Mouse (Mus musculus) midbrain, embryonic 10.5 days (tissue): ENCODE results near the gene Gata5. TPM values are rescaled to one million over a fixed set of nuclear protein-coding genes. Genes with fewer than 3 reads are reported as not detected.

ENCODE experiments used
- DNase-seq: peaks from one replicate; pipeline ENCODE4 v3.0.0-alpha.2; 2017; ENCODE audit warnings: low spot score
- H3K27ac ChIP-seq: fragments of 300-500 bp; sonication (generic); replicated peaks from 2 replicates; pipeline ENCODE4 v1.5.1; 2016; ENCODE audit warnings: mild to moderate bottlenecking
- H3K27me3 ChIP-seq: fragments of 300-500 bp; sonication (generic); 2 replicates; pipeline ENCODE4 v1.6.1; 2016; ENCODE audit warnings: low read depth, mild to moderate bottlenecking; ENCODE audit not compliant: poor library complexity, severe bottlenecking
- H3K36me3 ChIP-seq: fragments of 300-500 bp; sonication (generic); 2 replicates; pipeline ENCODE4 v1.6.1; 2016; ENCODE audit warnings: mild to moderate bottlenecking, moderate library complexity
- H3K4me1 ChIP-seq: fragments of 300-500 bp; sonication (generic); 2 replicates; pipeline ENCODE4 v1.6.1; 2016
- H3K4me3 ChIP-seq: fragments of 300-500 bp; sonication (generic); 2 replicates; pipeline ENCODE4 v1.5.1; 2016; ENCODE audit warnings: mild to moderate bottlenecking, moderate library complexity
- H3K9me3 ChIP-seq: fragments of 300-500 bp; sonication (generic); replicated peaks from 2 replicates; pipeline ENCODE4 v1.6.1; 2016; ENCODE audit warnings: mild to moderate bottlenecking
- WGBS: fragments of 180-500 bp; shearing (Covaris S2); methylation state at CpG from one replicate; pipeline ENCODE4 v1.1.7; 2016; 5-methylcytosine and 5-hydroxymethylcytosine counted together
- polyA plus RNA-seq: library from polyadenylated mRNA; unstranded; fragments of >200 nt; fragmentation: Nextera tagmentation; extraction: Ambion mirVana; gene quantifications from 2 replicates; pipeline ENCODE4 v1.2.1, GENCODE M21; 2016

The Gata5 gene
- polyA plus RNA-seq, 1 experiment from 2014 or later: 0.04 TPM

DNA sequence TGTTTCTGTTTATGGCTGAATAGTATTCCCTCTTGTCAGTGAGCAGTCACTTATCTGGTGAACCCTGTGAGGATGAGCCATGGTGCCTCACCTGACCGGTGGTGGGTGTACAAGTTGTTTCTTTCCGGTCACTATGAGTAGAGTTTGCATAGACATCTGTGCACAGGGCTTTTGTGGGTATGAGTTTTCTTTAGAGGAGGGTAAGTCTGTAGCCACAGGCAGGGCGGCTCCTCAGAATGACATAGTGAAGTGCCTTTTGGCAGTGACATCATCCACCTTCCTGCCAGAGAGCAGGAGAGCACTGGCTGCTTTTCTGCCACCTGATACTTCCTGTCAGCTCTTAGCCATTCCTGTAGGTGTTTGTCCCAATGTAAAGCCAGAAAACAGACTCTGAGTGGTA is 29.0 kb downstream of the Gata5 start:
- H3K4me3 ChIP-seq: no peak overlapping the region
- WGBS: 86% methylated on average over 3 of the region's 3 CpGs
- no peaks in the 10 kb centered on the region for H3K9me3 ChIP-seq
- H3K27ac ChIP-seq: no peak overlapping the region
- no peaks in the 10 kb centered on the region for H3K4me1 ChIP-seq
- no peak for DNase-seq
- H3K36me3 ChIP-seq: no peaks in the 10 kb centered on the region
- no peaks in the 10 kb centered on the region for H3K27me3 ChIP-seq

DNA sequence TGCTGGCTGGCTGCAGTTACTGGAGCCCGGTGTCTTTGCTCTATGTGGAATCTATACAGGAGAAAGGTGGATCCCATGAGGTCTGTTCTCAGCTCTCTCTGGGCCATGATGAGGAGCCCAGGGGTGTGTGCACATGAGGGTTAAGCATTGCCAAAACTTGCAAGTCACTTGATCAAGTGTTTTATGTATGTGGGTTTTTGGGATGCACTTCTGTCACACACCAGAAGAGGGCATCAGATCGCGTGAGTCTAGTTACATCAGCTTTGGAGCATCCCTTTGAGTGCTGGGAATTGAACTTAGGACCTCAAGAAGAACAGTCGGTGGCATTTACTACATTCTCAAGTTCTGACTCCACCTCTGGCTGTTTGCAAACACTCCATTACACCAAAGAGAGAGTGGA is 29.9 kb downstream of the Gata5 start:
- DNase-seq: no peak
- WGBS: 68% methylated on average over 4 of the region's 4 CpGs
- H3K4me3 ChIP-seq: no peak overlapping the region
- no peaks in the 10 kb centered on the region for H3K27me3 ChIP-seq
- no peak overlapping the region for H3K27ac ChIP-seq
- no peaks in the 10 kb centered on the region for H3K9me3 ChIP-seq
- no peaks in the 10 kb centered on the region for H3K4me1 ChIP-seq
- no peaks in the 10 kb centered on the region for H3K36me3 ChIP-seq

- Histone ChIP-seq H3K9me3 (no peaks in the 10 kb centered on the region), H3K36me3 (no peaks in the 10 kb centered on the region), H3K27ac (no peak overlapping the region), H3K4me3 (no peak overlapping the region), H3K27me3 (no peaks in the 10 kb centered on the region), H3K4me1 (no peaks in the 10 kb centered on the region)
- no peak for DNase-seq
- WGBS: 93% methylated on average over 12 of the region's 12 CpGs
These were observed 31.0 kb downstream of the Gata5 start for GRCm38 (mm10) chr2:180303468-180303867.

DNA sequence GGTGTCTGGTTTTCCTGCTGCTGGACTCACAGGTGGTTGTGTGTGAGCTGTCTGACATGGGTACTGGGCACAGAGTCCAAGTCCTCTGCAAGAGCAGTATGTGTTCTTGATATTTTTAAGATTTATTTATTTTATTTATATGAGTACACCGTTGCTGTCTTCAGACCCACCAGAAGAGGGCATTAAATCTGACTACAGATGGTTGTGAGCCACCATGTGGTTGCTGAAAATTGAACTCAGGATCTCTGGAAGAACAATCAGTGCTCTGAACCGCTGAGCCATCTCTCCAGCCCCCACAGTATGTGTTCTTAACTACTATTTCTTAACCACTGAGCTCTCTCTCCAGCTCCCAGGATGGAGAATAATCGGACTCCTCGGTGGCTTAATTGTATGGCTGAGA is 32.3 kb downstream of the Gata5 start:
- 71% methylated on average over 4 of the region's 4 CpGs for WGBS
- no peak for DNase-seq

DNA sequence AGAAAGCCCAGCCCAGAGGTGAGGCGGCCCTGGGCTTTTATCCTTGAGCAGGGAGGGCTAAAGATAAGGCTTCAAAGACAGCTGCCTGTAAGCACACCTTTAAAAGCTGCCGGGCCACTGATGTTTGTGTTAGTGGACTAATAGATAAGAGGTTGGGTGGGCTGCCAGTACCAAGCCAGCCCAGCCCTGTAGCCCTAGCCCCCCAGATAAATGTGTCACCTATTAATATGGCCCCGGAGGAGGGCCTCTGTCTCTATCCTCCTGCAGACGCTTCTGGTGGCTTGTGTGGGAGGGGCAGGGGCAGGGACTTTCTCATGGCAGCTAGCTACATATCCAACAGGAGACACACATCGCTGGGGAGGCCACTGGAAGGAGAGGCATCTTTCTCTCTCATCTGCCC is 33.7 kb downstream of the Gata5 start:
- no peak overlapping the region for H3K27ac ChIP-seq
- no peak for DNase-seq
- H3K9me3 ChIP-seq: no peaks in the 10 kb centered on the region
- H3K36me3 ChIP-seq: no peaks in the 10 kb centered on the region
- WGBS: 68% methylated on average over 5 of the region's 5 CpGs
- H3K4me1 ChIP-seq: no peaks in the 10 kb centered on the region
- H3K4me3 ChIP-seq: no peak overlapping the region
- H3K27me3 ChIP-seq: no peaks in the 10 kb centered on the region

More for the DNA sequence above, 32.3 kb downstream of the Gata5 start:
- H3K4me1 ChIP-seq: no peaks in the 10 kb centered on the region
- H3K4me3 ChIP-seq: no peak overlapping the region
- H3K27me3 ChIP-seq: no peaks in the 10 kb centered on the region
- H3K36me3 ChIP-seq: no peaks in the 10 kb centered on the region
- H3K9me3 ChIP-seq: no peaks in the 10 kb centered on the region
- H3K27ac ChIP-seq: no peak overlapping the region

- H3K27me3 ChIP-seq: no peaks in the 10 kb centered on the region
- H3K4me3 ChIP-seq: no peak overlapping the region
- H3K9me3 ChIP-seq: no peaks in the 10 kb centered on the region
- no peaks in the 10 kb centered on the region for H3K4me1 ChIP-seq
- no peak overlapping the region for H3K27ac ChIP-seq
- 82% methylated on average over 2 of the region's 2 CpGs for WGBS
- DNase-seq: no peak
- H3K36me3 ChIP-seq: no peaks in the 10 kb centered on the region
These were observed 34.2 kb downstream of the Gata5 start for GRCm38 (mm10) chr2:180300252-180300651.

GRCm38 (mm10) chr2:180292906-180293305 is 41.6 kb downstream of the Gata5 start:
- Histone ChIP-seq H3K27ac (no peak overlapping the region), H3K4me1 (0 out of 2 replicates have a peak, but pooled peaks cover 3% of the 10 kb centered on the region), H3K27me3 (peaks cover 12% of the 10 kb centered on the region; the same call in 1 of the 2 replicates), H3K9me3 (no peaks in the 10 kb centered on the region), H3K36me3 (no peaks in the 10 kb centered on the region), H3K4me3 (no peak overlapping the region)
- WGBS: 73% methylated on average over 8 of the region's 8 CpGs
- no peak for DNase-seq

GRCm38 (mm10) chr2:180292026-180292425 is 42.5 kb downstream of the Gata5 start:
- peaks cover 12% of the 10 kb centered on the region; the same call in 1 of the 2 replicates for H3K27me3 ChIP-seq
- 0 out of 2 replicates have a peak, but pooled peaks cover 3% of the 10 kb centered on the region for H3K4me1 ChIP-seq
- no peak for DNase-seq
- no peak overlapping the region for H3K4me3 ChIP-seq
- H3K9me3 ChIP-seq: no peaks in the 10 kb centered on the region
- no peaks in the 10 kb centered on the region for H3K36me3 ChIP-seq
- H3K27ac ChIP-seq: no peak overlapping the region
- 81% methylated on average over 4 of the region's 4 CpGs for WGBS

- DNase-seq: no peak
- WGBS: 79% methylated on average over 5 of the region's 5 CpGs
- H3K4me3 ChIP-seq: no peak overlapping the region
- H3K9me3 ChIP-seq: no peaks in the 10 kb centered on the region
- no peak overlapping the region for H3K27ac ChIP-seq
- no peaks in the 10 kb centered on the region for H3K36me3 ChIP-seq
- 0 out of 2 replicates have a peak, but pooled peaks cover 3% of the 10 kb centered on the region for H3K4me1 ChIP-seq
- peaks cover 12% of the 10 kb centered on the region; the same call in 1 of the 2 replicates for H3K27me3 ChIP-seq
These were observed 42.9 kb downstream of the Gata5 start for GRCm38 (mm10) chr2:180291566-180291965.

DNA sequence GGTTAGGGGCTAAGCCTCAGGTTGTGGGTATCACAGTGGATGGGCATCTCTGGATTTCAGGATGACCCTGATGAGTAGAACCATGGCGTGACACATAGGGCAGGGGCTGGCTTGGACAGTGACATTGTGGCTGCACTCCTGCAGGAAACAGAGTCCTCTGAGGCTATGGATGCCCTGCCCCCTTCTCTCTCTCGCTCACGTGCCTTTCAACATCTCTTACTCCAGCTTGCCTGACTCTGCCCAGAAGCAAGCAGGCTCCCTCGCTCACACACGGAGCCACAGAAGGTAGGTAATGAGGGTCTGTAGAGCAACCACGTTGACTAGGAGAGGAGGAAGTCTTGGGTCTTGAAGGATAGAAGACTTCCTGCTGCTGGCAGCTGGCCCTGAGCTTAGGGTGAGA is 44.0 kb downstream of the Gata5 start:
- no peak overlapping the region for H3K4me3 ChIP-seq
- H3K27ac ChIP-seq: no peak overlapping the region
- H3K9me3 ChIP-seq: no peaks in the 10 kb centered on the region
- peaks cover 12% of the 10 kb centered on the region; the same call in 1 of the 2 replicates for H3K27me3 ChIP-seq
- 0 out of 2 replicates have a peak, but pooled peaks cover 3% of the 10 kb centered on the region for H3K4me1 ChIP-seq
- no peak for DNase-seq
- no peaks in the 10 kb centered on the region for H3K36me3 ChIP-seq
- 66% methylated on average over 6 of the region's 6 CpGs for WGBS

DNA sequence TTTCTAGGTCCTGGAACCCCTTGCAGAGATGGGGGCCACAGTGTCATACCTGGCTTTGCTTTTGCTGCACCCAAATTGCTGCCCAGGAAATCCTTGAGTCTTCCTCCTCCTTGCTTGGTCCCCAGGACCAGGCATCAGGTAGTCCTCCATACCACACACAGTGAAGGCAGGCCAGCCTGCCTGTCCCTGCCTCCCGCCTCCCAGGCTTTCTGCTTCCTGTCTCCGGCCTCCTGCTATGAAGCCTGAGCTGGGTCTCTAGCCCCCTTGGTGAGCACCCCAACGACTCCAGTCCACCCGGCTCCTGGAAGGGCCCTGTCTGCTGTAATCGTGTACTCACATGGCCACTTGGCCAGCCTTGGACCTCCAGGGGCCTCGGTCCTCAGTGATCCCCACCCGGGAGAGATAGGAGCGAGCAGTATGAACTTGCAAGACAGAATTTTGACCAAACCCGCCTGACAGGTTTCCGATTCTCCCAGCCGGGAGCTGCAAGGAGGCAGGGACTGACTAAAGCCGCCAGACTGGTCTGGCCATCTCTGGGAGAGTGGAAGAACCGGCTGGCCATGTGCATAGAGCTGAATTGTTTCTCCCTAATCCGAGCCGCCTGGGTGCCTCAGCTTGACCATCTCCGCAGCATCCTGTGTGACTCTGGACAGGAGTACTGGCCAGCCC is 44.9 kb downstream of the Gata5 start, which contains the start of gene Rbbp8nl:
TSS of gene Rbbp8nl (minus strand) at position 440 of the 669 bp plus-strand sequence.
- WGBS: 38% methylated on average over 16 of the region's 16 CpGs
- Histone ChIP-seq H3K4me3 (no peak within 1 kb of the TSS), H3K4me1 (0 out of 2 replicates have a peak, but pooled peaks cover 3% of the 10 kb centered on the region), H3K36me3 (no peaks in the 10 kb centered on the region), H3K27me3 (peaks cover 12% of the 10 kb centered on the region; the same call in 1 of the 2 replicates), H3K9me3 (no peaks in the 10 kb centered on the region), H3K27ac (0 out of 2 replicates have a peak within 1 kb of the TSS, but pooled peaks have one; percentile 30)
- DNase-seq: no peak

DNA sequence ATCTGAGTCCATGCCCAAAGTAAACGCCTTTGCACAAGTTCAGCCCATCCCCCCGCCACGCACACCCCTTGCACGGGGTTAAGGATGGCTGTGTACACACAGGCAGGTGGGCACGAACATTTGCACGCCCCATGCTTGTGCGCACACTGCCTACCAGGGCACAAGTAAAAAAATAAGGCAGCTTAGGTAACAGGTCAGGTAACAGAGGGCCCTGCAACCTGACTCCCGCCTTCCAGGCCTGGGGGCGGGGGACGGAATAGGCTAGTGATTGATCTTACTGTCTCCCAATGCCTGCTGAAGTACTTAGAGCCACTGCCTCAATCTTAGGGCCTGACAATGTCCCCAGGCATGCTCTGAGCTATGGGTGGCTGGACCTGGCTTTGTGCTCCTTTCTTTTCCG is 45.5 kb downstream of the Gata5 start:
- no peak for DNase-seq
- no peak overlapping the region for H3K4me3 ChIP-seq
- H3K4me1 ChIP-seq: 0 out of 2 replicates have a peak, but pooled peaks cover 3% of the 10 kb centered on the region
- H3K36me3 ChIP-seq: no peaks in the 10 kb centered on the region
- H3K9me3 ChIP-seq: no peaks in the 10 kb centered on the region
- H3K27ac ChIP-seq: 0 out of 2 replicates have a peak overlapping the region, but pooled peaks have one; percentile 30
- WGBS: 64% methylated on average over 11 of the region's 11 CpGs
- H3K27me3 ChIP-seq: peaks cover 12% of the 10 kb centered on the region; the same call in 1 of the 2 replicates

DNA sequence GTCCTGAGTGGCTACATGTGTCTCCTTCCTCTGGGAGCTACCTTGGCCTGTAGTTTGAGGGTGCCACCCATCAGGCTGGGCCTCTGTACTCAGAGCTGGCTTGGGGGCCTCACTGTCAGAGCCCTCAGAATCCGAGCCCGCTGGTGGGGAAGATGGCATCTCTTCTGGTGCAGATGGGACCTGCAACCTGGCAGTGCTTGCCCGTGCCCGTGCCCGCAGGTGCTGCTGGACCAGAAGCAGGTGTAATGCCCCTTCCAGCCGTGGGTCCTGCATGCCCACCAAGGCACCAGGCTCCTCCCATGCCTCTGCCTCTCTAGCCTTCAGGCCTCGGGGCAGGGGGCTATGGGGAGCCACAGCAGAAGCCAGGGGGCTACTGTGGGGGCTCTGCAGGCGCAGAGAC is 55.2 kb downstream of the Gata5 start:
- no peaks in the 10 kb centered on the region for H3K36me3 ChIP-seq
- H3K9me3 ChIP-seq: no peaks in the 10 kb centered on the region
- no peak overlapping the region for H3K4me3 ChIP-seq
- DNase-seq: no peak
- peaks cover 13% of the 10 kb centered on the region for H3K27me3 ChIP-seq
- H3K4me1 ChIP-seq: peaks cover 12% of the 10 kb centered on the region
- WGBS: 89% methylated on average over 8 of the region's 8 CpGs
- no peak overlapping the region; the same call in 1 of the 2 replicates for H3K27ac ChIP-seq
